Mouse (Mus musculus): ENCODE measurements at regions not wholly inside any gene's neighbourhood (a gene's known extent, or its start where the extent isn't known, plus 50 kb on each side); places are given as distances from the start of the nearest gene placed in this dataset.

GRCm38 (mm10) chr1:104174333-104174732 is 594.0 kb upstream of the Cdh20 start:
- peak; percentile 2 for DNase-seq
